Mouse (Mus musculus) lung, postnatal 36 days (tissue): Measurements from ENCODE around the gene Thoc6.

Experiments
- DNase-seq: peaks from one replicate; pipeline ENCODE4 v3.0.0; 2022; ENCODE audit warnings: mixed read lengths

Thoc6 gene

DNA sequence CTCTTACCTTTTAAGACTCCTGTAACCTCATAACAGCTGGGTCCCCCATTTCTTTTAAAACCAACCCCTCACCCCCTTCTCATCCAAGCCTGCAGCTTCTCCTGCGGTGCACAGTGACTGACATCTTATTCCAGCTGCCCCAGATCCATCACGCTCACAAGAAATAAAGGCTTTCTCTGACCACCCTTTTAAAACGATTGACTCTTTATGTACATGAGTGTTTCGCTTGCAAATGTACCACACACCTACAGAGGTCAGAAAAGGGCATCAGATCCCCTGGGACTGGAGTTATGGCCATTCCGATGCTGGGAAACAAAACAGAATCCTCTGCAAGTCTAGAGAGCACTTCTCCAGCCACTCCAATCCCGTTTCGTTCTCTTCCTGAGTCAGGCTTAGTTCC lies 45.9 kb downstream of the Thoc6 start:
- DNase-seq = no peak

DNA sequence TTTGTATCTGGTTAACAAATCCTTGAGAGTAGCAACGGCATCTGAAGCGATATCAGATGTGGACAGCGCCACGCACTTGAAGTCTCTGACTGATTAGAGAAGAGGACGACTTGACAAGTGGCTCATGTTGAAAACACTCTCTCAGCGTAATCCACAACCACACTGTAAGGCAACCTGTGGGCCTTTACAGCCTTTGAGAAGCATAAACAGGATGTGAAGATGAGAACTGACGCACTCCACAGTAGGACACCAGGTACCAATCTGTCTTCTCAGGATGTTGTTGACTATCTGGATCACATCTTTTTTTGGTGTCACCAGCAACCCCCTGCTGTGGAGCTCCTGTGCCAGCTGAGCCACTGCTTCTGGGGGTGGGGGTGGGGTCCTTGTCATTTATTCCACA lies 53.3 kb downstream of the Thoc6 start:
- no peak for DNase-seq
